10 mouse cellular contexts compared by ENCODE assay signal in the genomic region with DNA sequence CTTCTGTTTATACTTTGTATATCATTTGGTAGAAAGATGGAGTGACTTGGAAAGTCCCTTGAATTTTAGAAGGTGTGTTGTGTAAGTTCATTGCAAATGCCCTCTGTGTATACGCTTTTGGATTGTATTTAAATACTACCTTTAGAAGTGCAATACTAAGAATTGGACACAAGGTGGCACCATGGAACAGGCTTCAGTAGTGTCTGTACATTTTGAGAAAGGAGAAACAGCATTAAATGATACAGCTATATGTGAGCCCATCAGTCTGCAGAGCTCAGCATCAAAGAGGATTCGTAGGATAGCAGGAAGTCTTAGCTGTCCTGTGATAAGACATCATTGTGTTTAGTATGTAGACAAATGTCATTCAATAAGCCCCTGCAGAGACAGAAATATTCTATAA. TPM values are rescaled to one million over a fixed set of nuclear protein-coding genes. Genes with fewer than 3 reads are reported as not detected.
DNase-seq lines count a peak whose midpoint lies in the region; ATAC-seq and TF ChIP-seq lines count a peak whose summit lies in the region.
"Had no signal": no experiment of that assay in that cellular context is flagged by ENCODE, and none has a peak within 500 bp of the region (broad histone marks: within the 10 kb centered on the region; RNA-seq: fewer than 3 reads in every experiment).

No protein-coding gene starts in this region.

- no peaks in the 10 kb centered on the region for H3K4me1 ChIP-seq in ES-Bruce4 (ENCODE audit: control insufficient read depth, insufficient read depth, low read length)
- H3K4me1 ChIP-seq: embryonic facial prominence, embryonic 12.5 days; lung, embryonic 15.5 days had no signal

- peak; percentile 53 for DNase-seq in kidney, adult 9 months
- no peak for DNase-seq in kidney, postnatal 25 days
- DNase-seq in yolk sac, embryonic 10.5 days (ENCODE audit: low spot score), result no peak
- DNase-seq in right cerebral cortex, postnatal 10 days (ENCODE audit: low spot score in 2 of 2), result no peak

- peak; percentile 95 for ATAC-seq in common myeloid progenitor, adult 5-6 weeks (replicated peaks; ENCODE audit: low read depth, poor library complexity, severe bottlenecking)
- ATAC-seq in megakaryocyte progenitor cell, adult 5-6 weeks (replicated peaks; ENCODE audit: poor library complexity), result peak; percentile 96
- ATAC-seq in erythroblast, adult 5-6 weeks (replicated peaks; ENCODE audit: low FRiP score, poor library complexity, severe bottlenecking), result no peak

- no peak overlapping the region for H3K4me3 ChIP-seq in ES-Bruce4 (ENCODE audit: low read depth, low read length)
- H3K4me3 ChIP-seq: embryonic facial prominence, embryonic 12.5 days; lung, embryonic 15.5 days had no signal

- H3K27me3 ChIP-seq in ES-Bruce4 (ENCODE audit: control insufficient read depth, insufficient read depth, low read length, poor library complexity, severe bottlenecking), result no peaks in the 10 kb centered on the region
- H3K27me3 ChIP-seq: embryonic facial prominence, embryonic 12.5 days; lung, embryonic 15.5 days had no signal

- no peak for TF ChIP-seq EP300 in ES-Bruce4 (IDR thresholded peaks at IDR 0.05; ENCODE audit: insufficient read depth, low read depth, low read length)

- TF ChIP-seq POLR2A in ES-Bruce4 (IDR thresholded peaks at IDR 0.05; ENCODE audit: insufficient read depth, low read length), result no peak

- H3K9ac ChIP-seq in ES-Bruce4 (ENCODE audit: low read depth, poor library complexity, severe bottlenecking), result no peak overlapping the region
- H3K9ac ChIP-seq: embryonic facial prominence, embryonic 12.5 days; lung, embryonic 15.5 days had no signal

- peak; percentile 3 for TF ChIP-seq CTCF in ES-Bruce4 (IDR thresholded peaks at IDR 0.05; ENCODE audit: low read depth, low read length)

- no peaks in the 10 kb centered on the region for H3K36me3 ChIP-seq in ES-Bruce4 (ENCODE audit: control insufficient read depth, insufficient read depth, low read length, poor library complexity, severe bottlenecking)
- H3K36me3 ChIP-seq: embryonic facial prominence, embryonic 12.5 days; lung, embryonic 15.5 days had no signal

- H3K9me3 ChIP-seq in ES-Bruce4 (replicated peaks; ENCODE audit: control insufficient read depth, insufficient read depth, low read length, poor library complexity, severe bottlenecking), result no peaks in the 10 kb centered on the region
- H3K9me3 ChIP-seq: embryonic facial prominence, embryonic 12.5 days; lung, embryonic 15.5 days had no signal

- no peak overlapping the region for H3K27ac ChIP-seq in ES-Bruce4 (ENCODE audit: insufficient read depth, low read length)
- H3K27ac ChIP-seq: embryonic facial prominence, embryonic 12.5 days; lung, embryonic 15.5 days had no signal

RNA-seq across cellular contexts. Expression of gene Slc5a9, which starts 5.2 kb away (rescaled TPM):
- not detected in 2 replicates for polyA plus RNA-seq in ES-Bruce4 (2011; ENCODE audit: insufficient read depth, insufficient read length, low read depth, missing spikeins)
- total RNA-seq in common myeloid progenitor, adult 5-6 weeks (2017), result not detected in 2 replicates
- total RNA-seq in megakaryocyte progenitor cell, adult 5-6 weeks (2015), result not detected in 2 replicates
- not detected in 2 replicates for total RNA-seq in megakaryocyte progenitor cell, adult 5-6 weeks (2017)
- not detected in 2 replicates for total RNA-seq in erythroblast, adult 5-6 weeks (2015; ENCODE audit: low replicate concordance)
- not detected in 2 replicates for total RNA-seq in erythroblast, adult 5-6 weeks (2017; ENCODE audit: low replicate concordance)

RNA-seq across cellular contexts. Expression of gene Skint8, which starts 11.3 kb away (rescaled TPM):
- polyA plus RNA-seq in ES-Bruce4 (2011; ENCODE audit: insufficient read depth, insufficient read length, low read depth, missing spikeins), result 0.52 TPM in 1 of 2 replicates, not detected in the other
- total RNA-seq in common myeloid progenitor, adult 5-6 weeks (2017), result not detected in 2 replicates
- total RNA-seq in megakaryocyte progenitor cell, adult 5-6 weeks (2015), result not detected in 2 replicates
- not detected in 2 replicates for total RNA-seq in megakaryocyte progenitor cell, adult 5-6 weeks (2017)
- total RNA-seq in erythroblast, adult 5-6 weeks (2015; ENCODE audit: low replicate concordance), result not detected in 2 replicates
- not detected in 2 replicates for total RNA-seq in erythroblast, adult 5-6 weeks (2017; ENCODE audit: low replicate concordance)
- polyA plus RNA-seq: embryonic facial prominence, embryonic 12.5 days; lung, embryonic 15.5 days had no signal
